Mouse (Mus musculus) kidney, postnatal 0 days (tissue): Measurements from ENCODE around the gene Fam193a. TPM values are rescaled to one million over a fixed set of nuclear protein-coding genes. Genes with fewer than 3 reads are reported as not detected.

Source experiments
- ATAC-seq: fragments of 200-750 bp; cut with Nextera tagmentation; replicated peaks from 2 replicates; pipeline ENCODE4 v1.8.0; 2017; ENCODE audit warnings: low read depth, moderate number of reproducible peaks, moderate TSS enrichment, moderate library complexity; ENCODE audit not compliant: low FRiP score
- DNase-seq: peaks from one replicate; pipeline ENCODE4 v3.0.0-alpha.2; 2016; ENCODE audit warnings: low spot score
- H3K27ac ChIP-seq: fragments of 300-500 bp; sonication (generic); 2 replicates; pipeline ENCODE4 v1.5.1; 2014; ENCODE audit warnings: mild to moderate bottlenecking
- H3K27me3 ChIP-seq: fragments of 300-500 bp; sonication (generic); 2 replicates; pipeline ENCODE4 v1.6.1; 2014; ENCODE audit warnings: low read length, mixed read lengths; ENCODE audit not compliant: insufficient read depth
- H3K36me3 ChIP-seq: fragments of 300-500 bp; sonication (generic); 2 replicates; pipeline ENCODE4 v1.6.1; 2014; ENCODE audit warnings: low read length, mixed read lengths; ENCODE audit not compliant: insufficient read depth
- H3K4me1 ChIP-seq: fragments of 300-500 bp; sonication (generic); replicated peaks from 2 replicates; pipeline ENCODE4 v1.6.1; 2014; ENCODE audit warnings: antibody characterized with exemption, low read length, mixed read lengths; ENCODE audit not compliant: insufficient read depth
- H3K4me2 ChIP-seq: fragments of 300-500 bp; sonication (generic); 2 replicates; pipeline ENCODE4 v1.6.1; 2014; ENCODE audit warnings: mild to moderate bottlenecking, low read length, moderate library complexity, mixed read lengths
- H3K4me3 ChIP-seq: fragments of 300-500 bp; sonication (generic); replicated peaks from 2 replicates; pipeline ENCODE4 v1.5.1; 2014; ENCODE audit warnings: low read depth, low read length
- H3K9ac ChIP-seq: fragments of 300-500 bp; sonication (generic); 2 replicates; pipeline ENCODE4 v1.6.1; 2014; ENCODE audit warnings: low read depth, low read length
- H3K9me3 ChIP-seq: fragments of 300-500 bp; sonication (generic); replicated peaks from 2 replicates; pipeline ENCODE4 v1.6.1; 2016; ENCODE audit warnings: low read length, inconsistent platforms, mixed read lengths
- CTCF ChIP-seq: IDR thresholded peaks from 2 replicates; pipeline ENCODE4 v1.5.1; 2016; ENCODE audit warnings: antibody characterized with exemption, low read depth, mild to moderate bottlenecking, moderate library complexity
- WGBS: fragments of 180-500 bp; shearing (Covaris S2); extraction: QIAGEN DNeasy Blood & Tissue Kit; methylation state at CpG from one replicate; pipeline ENCODE4 v1.1.7; 2014; 5-methylcytosine and 5-hydroxymethylcytosine counted together
- polyA plus RNA-seq: library from polyadenylated mRNA; unstranded; fragments of >200 nt; fragmentation: Nextera tagmentation; extraction: Ambion mirVana; gene quantifications from 2 replicates; pipeline ENCODE4 v1.2.1, GENCODE M21; 2015

Gene Fam193a
- polyA plus RNA-seq, 1 experiment from 2014 or later = 6.8 TPM

- no peak overlapping the region for H3K9ac ChIP-seq
These were observed 163.3 kb downstream of the Fam193a start for GRCm38 (mm10) chr5:34533066-34533465.

GRCm38 (mm10) chr5:34533820-34534219, 164.1 kb downstream of the Fam193a start:
- no peak for ATAC-seq
- H3K27me3 ChIP-seq = no peaks in the 10 kb centered on the region
- H3K36me3 ChIP-seq = no peaks in the 10 kb centered on the region
- H3K9ac ChIP-seq = no peak overlapping the region
- 0 out of 2 replicates have a peak, but pooled peaks cover 3% of the 10 kb centered on the region for H3K4me1 ChIP-seq
- no peak for TF ChIP-seq CTCF
- H3K9me3 ChIP-seq = no peaks in the 10 kb centered on the region
- H3K27ac ChIP-seq = no peak overlapping the region
- no peak overlapping the region for H3K4me2 ChIP-seq
- no peak overlapping the region for H3K4me3 ChIP-seq
- DNase-seq = no peak
- WGBS = 70% methylated on average over 3 of the region's 3 CpGs

More at GRCm38 (mm10) chr5:34533066-34533465, 163.3 kb downstream of the Fam193a start:
- 72% methylated on average over 5 of the region's 5 CpGs for WGBS
- Histone ChIP-seq H3K27me3 (no peaks in the 10 kb centered on the region), H3K4me2 (no peak overlapping the region), H3K27ac (no peak overlapping the region), H3K36me3 (no peaks in the 10 kb centered on the region), H3K4me1 (0 out of 2 replicates have a peak, but pooled peaks cover 3% of the 10 kb centered on the region), H3K9me3 (no peaks in the 10 kb centered on the region), H3K4me3 (no peak overlapping the region)
- ATAC-seq (no peak), DNase-seq (no peak)
- no peak for TF ChIP-seq CTCF

DNA sequence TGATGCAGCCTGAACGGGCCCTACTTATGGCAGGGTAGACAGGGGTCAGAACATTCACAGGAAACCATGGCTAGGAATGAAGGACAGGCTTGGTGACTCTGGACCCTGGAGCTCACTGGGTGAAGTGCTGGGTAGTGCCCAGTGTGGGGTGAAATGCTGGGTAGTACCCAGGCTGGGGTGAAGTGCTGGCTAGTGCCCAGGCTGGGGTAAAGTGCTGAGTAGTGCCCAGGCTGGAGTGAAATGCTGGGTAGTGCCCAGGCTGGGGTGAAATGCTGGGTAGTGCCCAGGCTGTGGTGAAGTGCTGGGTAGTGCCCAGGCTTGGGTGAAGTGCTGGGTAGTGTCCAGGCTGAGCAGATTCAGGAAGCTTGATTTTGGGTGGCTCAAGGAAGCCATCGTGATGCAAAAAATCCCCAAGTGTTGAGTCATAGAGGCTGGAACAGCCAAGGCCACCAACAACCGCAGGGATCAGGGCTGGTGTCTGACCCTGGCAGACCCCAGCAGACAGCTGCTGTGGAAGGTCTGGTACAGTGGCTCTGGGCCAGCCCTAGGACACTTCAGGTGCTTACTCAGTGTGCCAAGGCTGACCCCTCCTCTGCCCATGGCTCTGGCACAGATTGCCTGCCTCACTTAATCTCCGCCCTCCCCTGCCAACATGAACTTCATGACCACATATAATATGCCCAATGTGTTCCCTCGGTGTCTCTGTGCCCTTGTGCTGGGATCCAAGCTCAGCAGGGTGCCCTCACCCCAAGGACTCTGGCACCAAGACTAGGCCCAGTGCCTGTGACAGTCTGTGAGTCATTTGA, 165.2 kb downstream of the Fam193a start:
- TF ChIP-seq CTCF = no peak
- no peak overlapping the region for H3K27ac ChIP-seq
- no peaks in the 10 kb centered on the region for H3K9me3 ChIP-seq
- WGBS = 74% methylated on average over 5 of the region's 5 CpGs
- DNase-seq (no peak), ATAC-seq (no peak)
- no peaks in the 10 kb centered on the region for H3K27me3 ChIP-seq
- no peaks in the 10 kb centered on the region for H3K36me3 ChIP-seq
- no peak overlapping the region for H3K9ac ChIP-seq
- H3K4me1 ChIP-seq = 0 out of 2 replicates have a peak, but pooled peaks cover 3% of the 10 kb centered on the region
- no peak overlapping the region for H3K4me3 ChIP-seq
- no peak overlapping the region for H3K4me2 ChIP-seq

DNA sequence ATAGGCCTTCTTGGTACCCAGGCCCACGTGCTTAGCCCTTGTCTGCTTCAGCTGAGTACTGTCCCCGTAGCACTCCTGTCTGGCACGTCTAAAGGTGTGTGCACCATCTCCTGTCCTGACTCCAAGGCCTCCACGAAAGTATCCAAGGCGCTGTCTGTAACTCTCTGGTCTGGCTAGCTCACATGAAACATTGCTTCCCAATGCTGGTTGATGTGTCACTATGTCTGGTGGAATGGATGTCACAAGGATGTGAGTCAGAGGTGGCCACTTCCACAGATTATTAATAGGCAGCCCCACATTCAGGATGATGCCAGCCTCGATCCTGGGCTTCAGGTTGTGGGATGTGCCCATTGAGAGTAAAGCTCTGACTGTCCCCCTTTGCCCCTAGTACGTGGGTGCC, 166.1 kb downstream of the Fam193a start:
- Histone ChIP-seq H3K4me2 (no peak overlapping the region), H3K36me3 (no peaks in the 10 kb centered on the region)
- no peak for DNase-seq

More for the DNA sequence above, 166.1 kb downstream of the Fam193a start:
- WGBS = 79% methylated on average over 7 of the region's 7 CpGs
- H3K4me1 ChIP-seq = 0 out of 2 replicates have a peak, but pooled peaks cover 3% of the 10 kb centered on the region
- H3K9me3 ChIP-seq = no peaks in the 10 kb centered on the region
- TF ChIP-seq CTCF = no peak
- no peaks in the 10 kb centered on the region for H3K27me3 ChIP-seq
- H3K27ac ChIP-seq = no peak overlapping the region
- H3K9ac ChIP-seq = no peak overlapping the region
- ATAC-seq = no peak
- no peak overlapping the region for H3K4me3 ChIP-seq

Other genes starting within 250 kb of the Fam193a start
- 0.23 and 0.55 TPM in 2 replicates for gene Poln, start 200.5 kb upstream of the Fam193a start, polyA plus RNA-seq
- 22.3 and 25.7 TPM in 2 replicates for gene Haus3, start 200.4 kb upstream of the Fam193a start, polyA plus RNA-seq
- 34.6 and 35.7 TPM in 2 replicates for gene Mxd4, start 182.2 kb upstream of the Fam193a start, polyA plus RNA-seq
- 0.08 and 0.14 TPM in 2 replicates for gene Zfyve28, start 81.5 kb upstream of the Fam193a start, polyA plus RNA-seq
- not detected in 2 replicates for gene Cfap99, start 81.3 kb upstream of the Fam193a start, polyA plus RNA-seq
- 118 and 130 TPM in 2 replicates for gene Rnf4, start 33.6 kb upstream of the Fam193a start, polyA plus RNA-seq
- gene Tnip2, start 144.1 kb downstream of the Fam193a start, polyA plus RNA-seq = 16.5 and 17.6 TPM in 2 replicates
- 6.2 and 8.9 TPM in 2 replicates for gene Sh3bp2, start 155.9 kb downstream of the Fam193a start, polyA plus RNA-seq
- gene Add1, start 203.7 kb downstream of the Fam193a start, polyA plus RNA-seq = 130 and 143 TPM in 2 replicates